In genomic region chr8:109463075-109463474, GRCm38 (mm10) we compare ENCODE assay signal across 14 mouse cellular contexts. TPM values are rescaled to one million over a fixed set of nuclear protein-coding genes. Genes with fewer than 3 reads are reported as not detected.
A peak's percentile ranks its signal among the peaks of the same experiment; 100 is the strongest.
DNase-seq lines count a peak whose midpoint lies in the region; ATAC-seq and TF ChIP-seq lines count a peak whose summit lies in the region.
"Had no signal": no experiment of that assay in that cellular context is flagged by ENCODE, and none has a peak within 500 bp of the region (broad histone marks: within the 10 kb centered on the region; RNA-seq: fewer than 3 reads in every experiment).

No protein-coding gene starts in this region.

- no peak for TF ChIP-seq EP300 in ES-Bruce4 (IDR thresholded peaks at IDR 0.05; ENCODE audit: insufficient read depth, low read depth, low read length)
- TF ChIP-seq EP300 in heart, adult 2 months (IDR thresholded peaks at IDR 0.05; ENCODE audit: insufficient read depth, low read depth, low read length) = no peak

- H3K36me3 ChIP-seq in ES-Bruce4 (ENCODE audit: control insufficient read depth, insufficient read depth, low read length, poor library complexity, severe bottlenecking) = no peaks in the 10 kb centered on the region
- H3K36me3 ChIP-seq in midbrain, embryonic 12.5 days = no peaks in the 10 kb centered on the region
- H3K36me3 ChIP-seq in heart, adult 2 months (ENCODE audit: control insufficient read depth, insufficient read depth, low read length) = no peaks in the 10 kb centered on the region
- H3K36me3 ChIP-seq: lung, embryonic 15.5 days had no signal

- peak overlapping the region; percentile 96 for H3K27ac ChIP-seq in layer of hippocampus, adult 2 months
- peak overlapping the region; percentile 12; the same call in 1 of the 2 replicates for H3K27ac ChIP-seq in ES-Bruce4 (ENCODE audit: insufficient read depth, low read length)
- H3K27ac ChIP-seq in midbrain, embryonic 12.5 days (replicated peaks) = peak overlapping the region; percentile 93
- H3K27ac ChIP-seq in heart, adult 2 months = no peak overlapping the region
- H3K27ac ChIP-seq: lung, embryonic 15.5 days had no signal

- H3K27me3 ChIP-seq in ES-Bruce4 (ENCODE audit: control insufficient read depth, insufficient read depth, low read length, poor library complexity, severe bottlenecking) = no peaks in the 10 kb centered on the region
- 0 out of 2 replicates have a peak, but pooled peaks cover under 1% of the 10 kb centered on the region for H3K27me3 ChIP-seq in midbrain, embryonic 12.5 days
- no peaks in the 10 kb centered on the region for H3K27me3 ChIP-seq in heart, adult 2 months (ENCODE audit: control insufficient read depth, insufficient read depth, low read length)
- H3K27me3 ChIP-seq: lung, embryonic 15.5 days had no signal

- TF ChIP-seq POLR2A in ES-Bruce4 (IDR thresholded peaks at IDR 0.05; ENCODE audit: insufficient read depth, low read length) = no peak
- no peak for TF ChIP-seq POLR2A in heart, adult 2 months (IDR thresholded peaks at IDR 0.05; ENCODE audit: insufficient read depth, low read depth, low read length)

- WGBS in midbrain, embryonic 12.5 days = 60% methylated on average over 2 of the region's 2 CpGs
- WGBS in heart, adult 2 months = 36% methylated on average over 2 of the region's 2 CpGs

- TF ChIP-seq CTCF in layer of hippocampus, adult 2 months (conservative IDR thresholded peaks at IDR 0.05) = no peak
- TF ChIP-seq CTCF in ES-Bruce4 (IDR thresholded peaks at IDR 0.05; ENCODE audit: low read depth, low read length) = no peak
- TF ChIP-seq CTCF in heart, adult 2 months (IDR thresholded peaks at IDR 0.05) = no peak

- no peaks in the 10 kb centered on the region for H3K79me2 ChIP-seq in heart, adult 2 months (replicated peaks; ENCODE audit: control insufficient read depth, insufficient read depth, low read length)

- intact Hi-C loops in heart, adult 2 months (cut with DNase I) = no loop called here

- no peaks in the 10 kb centered on the region for H3K9me3 ChIP-seq in ES-Bruce4 (replicated peaks; ENCODE audit: control insufficient read depth, insufficient read depth, low read length, poor library complexity, severe bottlenecking)
- H3K9me3 ChIP-seq in midbrain, embryonic 12.5 days = no peaks in the 10 kb centered on the region
- H3K9me3 ChIP-seq: lung, embryonic 15.5 days had no signal

- no peak for DNase-seq in layer of hippocampus, adult 2 months (ENCODE audit: low spot score in 2 of 2)
- no peak for DNase-seq in layer of hippocampus, adult 18-20 months (ENCODE audit: low spot score in 2 of 2)
- DNase-seq in brain, adult 2 months (ENCODE audit: low read depth, low spot score) = peak; percentile 20
- DNase-seq in spleen, adult 12 weeks (ENCODE audit: low spot score) = no peak
- DNase-seq in lung, postnatal 4 days = no peak
- DNase-seq in heart, adult 2 months = no peak
- DNase-seq: thymus, postnatal 4 days had no signal

- H3K9ac ChIP-seq in ES-Bruce4 (ENCODE audit: low read depth, poor library complexity, severe bottlenecking) = no peak overlapping the region
- no peak overlapping the region for H3K9ac ChIP-seq in midbrain, embryonic 12.5 days (replicated peaks)
- H3K9ac ChIP-seq in heart, adult 2 months (ENCODE audit: low read depth, low read length) = no peak overlapping the region
- H3K9ac ChIP-seq: lung, embryonic 15.5 days had no signal

- no peak overlapping the region for H3K4me2 ChIP-seq in midbrain, embryonic 12.5 days (replicated peaks)

- peaks cover 9% of the 10 kb centered on the region for H3K4me1 ChIP-seq in ES-Bruce4 (ENCODE audit: control insufficient read depth, insufficient read depth, low read length)
- H3K4me1 ChIP-seq in midbrain, embryonic 12.5 days = peaks cover 53% of the 10 kb centered on the region
- no peaks in the 10 kb centered on the region for H3K4me1 ChIP-seq in heart, adult 2 months (ENCODE audit: control insufficient read depth, insufficient read depth, low read length)

- H3K4me3 ChIP-seq in layer of hippocampus, adult 2 months = no peak overlapping the region
- H3K4me3 ChIP-seq in ES-Bruce4 (ENCODE audit: low read depth, low read length) = no peak overlapping the region
- no peak overlapping the region for H3K4me3 ChIP-seq in midbrain, embryonic 12.5 days
- H3K4me3 ChIP-seq in heart, adult 2 months = no peak overlapping the region
- H3K4me3 ChIP-seq: lung, embryonic 15.5 days; myocyte had no signal

- ATAC-seq in midbrain, embryonic 12.5 days (ENCODE audit: low FRiP score, low read depth) = no peak

RNA-seq across cellular contexts. Expression of gene Pmfbp1, which starts 30.8 kb away (rescaled TPM):
- under 1 TPM; 0.10 to 0.12 TPM for total RNA-seq in layer of hippocampus, adult 2 months (2021)
- under 1 TPM in 1 of 2 experiments, not detected in 1; 0.10 TPM for total RNA-seq in layer of hippocampus, adult 18-20 months (2021)
- polyA plus RNA-seq in ES-Bruce4 (2011; ENCODE audit: insufficient read depth, insufficient read length, low read depth, missing spikeins) = not detected in 2 replicates
- polyA plus RNA-seq in midbrain, embryonic 12.5 days (2016; fragmentation: Nextera tagmentation; extraction: Ambion mirVana) = 1.7 and 1.8 TPM in 2 replicates
- not detected for total RNA-seq in heart, adult 2 months (2021)
- not detected in 2 replicates for polyA plus RNA-seq in heart, adult 2 months (2012; rRNA removed)
- total RNA-seq: gastrocnemius, postnatal 4 days had no signal
- polyA plus RNA-seq: large intestine, adult 2 months; lung, embryonic 15.5 days; myocyte; spleen, adult 2 months had no signal
